Mouse (Mus musculus) embryonic stem cell, embryonic (primary cell): Measurements from ENCODE around the gene Pde2a.

Experiments used
- CTCF ChIA-PET, 4 experiments: fragments of 300-600 bp in 2 of 4; fragments of 350-600 bp in 2 of 4; sonication (Branson Sonifier 250); formaldehyde crosslinking; loops; one replicate each; lab custom pipeline; 2022; ENCODE audit warnings: inconsistent platforms in 2 of 4; lab: Charles Lee
- POLR2A ChIA-PET, 4 experiments: fragments of 300-600 bp in 2 of 4; fragments of 350-600 bp in 2 of 4; sonication (Branson Sonifier 250); formaldehyde crosslinking; loops; one replicate each; lab custom pipeline; 2022; ENCODE audit warnings: antibody characterized with exemption in 4 of 4, inconsistent platforms in 1 of 4; lab: Charles Lee

Gene Pde2a

GRCm38 (mm10) chr7:101421529-101421928 is at the start of gene Pde2a:
Gene Pde2a, plus strand, starts transcription at chr7:101421691.
- ChIA-PET POLR2A (interaction anchor here in 1 of 4 experiments (2.5 kb wide), 1 partner anchor 11 kb away, joined by 6 read pairs; the partner anchor contains the start of gene Gm45837), CTCF (interaction anchor here (0.6 to 10.1 kb wide), 8 partner anchors 8 to 130 kb away, joined by 3 to 116 read pairs (median 7); partner anchors contain the start of gene Gm45837 (in 2 of the 4))

GRCm38 (mm10) chr7:101373082-101373481 is 48.4 kb upstream of the Pde2a start:
- ChIA-PET CTCF (interaction anchor here (0.7 to 2.2 kb wide), 10 partner anchors 9 to 312 kb away, joined by 3 to 12 read pairs (median 4); partner anchors contain the start of gene Stard10 (in 1 of the 4)), POLR2A (no interaction called here)

- CTCF ChIA-PET, result interaction anchor here in 3 of 4 experiments (0.8 to 2.2 kb wide), 10 partner anchors 8 to 313 kb away, joined by 3 to 12 read pairs (median 5); partner anchors contain the start of gene Stard10 (in 1 of the 3)
- POLR2A ChIA-PET, result interaction anchor here in 2 of 4 experiments (0.6 to 1.1 kb wide), 2 partner anchors 30 to 266 kb away, joined by 3 to 5 read pairs; no protein-coding TSS in a partner anchor
Measured at GRCm38 (mm10) chr7:101374155-101374554, 47.3 kb upstream of the Pde2a start.

GRCm38 (mm10) chr7:101376701-101377340 is 44.7 kb upstream of the Pde2a start:
- ChIA-PET CTCF (interaction anchor here in 2 of 4 experiments (0.5 to 1.5 kb wide), 6 partner anchors 36 to 490 kb away, joined by 3 to 7 read pairs (median 4); no protein-coding TSS in a partner anchor), POLR2A (interaction anchor here in 2 of 4 experiments (0.8 to 2.0 kb wide), 7 partner anchors 9 to 80 kb away, joined by 3 to 6 read pairs (median 4); no protein-coding TSS in a partner anchor)

- CTCF ChIA-PET, result interaction anchor here in 2 of 4 experiments (0.7 to 1.5 kb wide), 4 partner anchors 50 to 469 kb away, joined by 3 to 8 read pairs (median 4); no protein-coding TSS in a partner anchor
Measured at GRCm38 (mm10) chr7:101377741-101378262, 43.7 kb upstream of the Pde2a start.

GRCm38 (mm10) chr7:101378285-101378684 is 43.2 kb upstream of the Pde2a start:
- POLR2A ChIA-PET, result interaction anchor here in 3 of 4 experiments (0.5 to 2.0 kb wide), 4 partner anchors 23 to 439 kb away, joined by 3 to 6 read pairs (median 4); no protein-coding TSS in a partner anchor
- CTCF ChIA-PET, result interaction anchor here in 2 of 4 experiments (0.6 to 1.5 kb wide), 3 partner anchors 49 to 470 kb away, joined by 3 to 4 read pairs (median 3); no protein-coding TSS in a partner anchor

More at GRCm38 (mm10) chr7:101377741-101378262, 43.7 kb upstream of the Pde2a start:
- POLR2A ChIA-PET, result interaction anchor here in 3 of 4 experiments (0.5 to 2.0 kb wide), 10 partner anchors 10 to 536 kb away, joined by 3 to 6 read pairs (median 4); no protein-coding TSS in a partner anchor

- ChIA-PET CTCF (interaction anchor here in 2 of 4 experiments (0.6 to 1.3 kb wide), 2 partner anchors 318 kb away, joined by 3 to 4 read pairs; no protein-coding TSS in a partner anchor), POLR2A (no interaction called here)
Measured at GRCm38 (mm10) chr7:101378796-101379465, 42.6 kb upstream of the Pde2a start.

GRCm38 (mm10) chr7:101379732-101380131 is 41.8 kb upstream of the Pde2a start:
- ChIA-PET CTCF (interaction anchor here in 1 of 4 experiments (0.6 to 1.3 kb wide), 2 partner anchors 161 to 319 kb away, joined by 4 to 5 read pairs; no protein-coding TSS in a partner anchor), POLR2A (no interaction called here)

GRCm38 (mm10) chr7:101381512-101381911 is 40.0 kb upstream of the Pde2a start:
- POLR2A ChIA-PET, result no interaction called here
- CTCF ChIA-PET, result interaction anchor here in 1 of 4 experiments (1.4 kb wide), 1 partner anchor 8 kb away, joined by 4 read pairs; no protein-coding TSS in a partner anchor

GRCm38 (mm10) chr7:101382378-101382777 is 39.1 kb upstream of the Pde2a start:
- ChIA-PET POLR2A (interaction anchor here in 3 of 4 experiments (0.6 to 1.8 kb wide), 5 partner anchors 12 to 86 kb away, joined by 3 to 6 read pairs (median 4); no protein-coding TSS in a partner anchor), CTCF (interaction anchor here in 3 of 4 experiments (0.6 to 1.5 kb wide), 4 partner anchors 9 to 848 kb away, joined by 3 to 6 read pairs (median 5); no protein-coding TSS in a partner anchor)

- ChIA-PET POLR2A (interaction anchor here in 2 of 4 experiments (0.6 to 1.8 kb wide), 3 partner anchors 9 to 87 kb away, joined by 3 to 4 read pairs (median 3); no protein-coding TSS in a partner anchor), CTCF (interaction anchor here in 2 of 4 experiments (0.6 to 1.3 kb wide), 4 partner anchors 19 to 73 kb away, joined by 3 to 5 read pairs (median 3); no protein-coding TSS in a partner anchor)
Measured at GRCm38 (mm10) chr7:101383756-101384155, 37.7 kb upstream of the Pde2a start.

- ChIA-PET POLR2A (interaction anchor here in 2 of 4 experiments (0.8 to 1.4 kb wide), 4 partner anchors 8 to 826 kb away, joined by 3 to 7 read pairs (median 4); no protein-coding TSS in a partner anchor), CTCF (interaction anchor here in 1 of 4 experiments (1.0 kb wide), 1 partner anchor 28 kb away, joined by 5 read pairs; no protein-coding TSS in a partner anchor)
Measured at GRCm38 (mm10) chr7:101384931-101385330, 36.6 kb upstream of the Pde2a start.

GRCm38 (mm10) chr7:101385331-101385733 is 36.2 kb upstream of the Pde2a start:
- CTCF ChIA-PET, result interaction anchor here in 3 of 4 experiments (0.6 to 1.0 kb wide), 3 partner anchors 12 to 27 kb away, joined by 3 to 9 read pairs (median 5); no protein-coding TSS in a partner anchor
- POLR2A ChIA-PET, result interaction anchor here in 2 of 4 experiments (0.5 to 1.4 kb wide), 5 partner anchors 8 to 825 kb away, joined by 3 to 7 read pairs (median 4); no protein-coding TSS in a partner anchor

- ChIA-PET POLR2A (interaction anchor here in 3 of 4 experiments (0.5 to 1.4 kb wide), 7 partner anchors 8 to 664 kb away, joined by 3 to 7 read pairs (median 4); no protein-coding TSS in a partner anchor), CTCF (interaction anchor here (0.6 to 1.0 kb wide), 6 partner anchors 8 to 268 kb away, joined by 3 to 9 read pairs (median 4); no protein-coding TSS in a partner anchor)
Measured at GRCm38 (mm10) chr7:101385866-101386452, 35.5 kb upstream of the Pde2a start.

- ChIA-PET CTCF (interaction anchor here in 2 of 4 experiments (0.6 to 1.3 kb wide), 2 partner anchors 23 to 87 kb away, joined by 3 read pairs; partner anchors contain the start of gene Atg16l2 (in 1 of the 2)), POLR2A (no interaction called here)
Measured at GRCm38 (mm10) chr7:101389256-101389655, 32.2 kb upstream of the Pde2a start.

GRCm38 (mm10) chr7:101391909-101392479 is 29.5 kb upstream of the Pde2a start:
- CTCF ChIA-PET, result interaction anchor here in 3 of 4 experiments (0.6 to 3.5 kb wide), 4 partner anchors 18 to 36 kb away, joined by 3 to 34 read pairs (median 4); no protein-coding TSS in a partner anchor
- POLR2A ChIA-PET, result no interaction called here
